Mouse (Mus musculus) hindbrain, postnatal 0 days (tissue): ENCODE measurements around the gene Slitrk1. TPM values are rescaled to one million over a fixed set of nuclear protein-coding genes. Genes with fewer than 3 reads are reported as not detected.
A peak's percentile ranks its signal among the peaks of the same experiment; 100 is the strongest.

Experiments
- ATAC-seq: fragments of 200-750 bp; cut with Nextera tagmentation; 2 replicates; pipeline ENCODE4 v1.8.0; 2017; ENCODE audit warnings: mild to moderate bottlenecking, moderate TSS enrichment, moderate library complexity
- DNase-seq: peaks from one replicate; pipeline ENCODE4 v3.0.0-alpha.2; 2015; ENCODE audit warnings: low spot score
- H3K27ac ChIP-seq: fragments of 300-500 bp; sonication (generic); 2 replicates; pipeline ENCODE4 v1.5.1; 2014; ENCODE audit warnings: mild to moderate bottlenecking
- H3K27me3 ChIP-seq: fragments of 300-500 bp; sonication (generic); 2 replicates; pipeline ENCODE4 v1.6.1; 2014; ENCODE audit warnings: low read length, mixed read lengths; ENCODE audit not compliant: insufficient read depth
- H3K36me3 ChIP-seq: fragments of 300-500 bp; sonication (generic); 2 replicates; pipeline ENCODE4 v1.6.1; 2014; ENCODE audit warnings: low read length, mixed read lengths; ENCODE audit not compliant: insufficient read depth
- H3K4me1 ChIP-seq: fragments of 300-500 bp; sonication (generic); 2 replicates; pipeline ENCODE4 v1.6.1; 2014; ENCODE audit warnings: antibody characterized with exemption, low read length, mixed read lengths; ENCODE audit not compliant: insufficient read depth
- H3K4me2 ChIP-seq: fragments of 300-500 bp; sonication (generic); 2 replicates; pipeline ENCODE4 v1.6.1; 2014; ENCODE audit warnings: low read depth, mild to moderate bottlenecking, low read length, moderate library complexity, mixed read lengths
- H3K4me3 ChIP-seq: fragments of 300-500 bp; sonication (generic); 2 replicates; pipeline ENCODE4 v1.5.1; 2014; ENCODE audit warnings: low read length
- H3K9ac ChIP-seq: fragments of 300-500 bp; sonication (generic); replicated peaks from 2 replicates; pipeline ENCODE4 v1.6.1; 2014; ENCODE audit warnings: mild to moderate bottlenecking, low read length, moderate library complexity, mixed read lengths
- H3K9me3 ChIP-seq: fragments of 300-500 bp; sonication (generic); 2 replicates; pipeline ENCODE4 v1.6.1; 2016; ENCODE audit warnings: low read length, mixed read lengths
- CTCF ChIP-seq: IDR thresholded peaks from 2 replicates; pipeline ENCODE4 v1.5.1; 2016; ENCODE audit warnings: antibody characterized with exemption, control low read depth, low read depth
- WGBS: fragments of 180-500 bp; shearing (Covaris S2); extraction: QIAGEN DNeasy Blood & Tissue Kit; methylation state at CpG from one replicate; pipeline ENCODE4 v1.1.7; 2014; 5-methylcytosine and 5-hydroxymethylcytosine counted together
- polyA plus RNA-seq: library from polyadenylated mRNA; unstranded; fragments of >200 nt; fragmentation: Nextera tagmentation; extraction: Ambion mirVana; gene quantifications from 2 replicates; pipeline ENCODE4 v1.2.1, GENCODE M21; 2015
- total RNA-seq: library from RNA; depleted of rRNA; stranded (reverse); fragments of >200 nt; gene quantifications from 2 replicates; pipeline ENCODE4 v1.2.3, GENCODE M21; 2014; rRNA removed

The Slitrk1 gene
- total RNA-seq, result 33.1 and 38.3 TPM in 2 replicates
- polyA plus RNA-seq, result 21.4 and 23.3 TPM in 2 replicates

DNA sequence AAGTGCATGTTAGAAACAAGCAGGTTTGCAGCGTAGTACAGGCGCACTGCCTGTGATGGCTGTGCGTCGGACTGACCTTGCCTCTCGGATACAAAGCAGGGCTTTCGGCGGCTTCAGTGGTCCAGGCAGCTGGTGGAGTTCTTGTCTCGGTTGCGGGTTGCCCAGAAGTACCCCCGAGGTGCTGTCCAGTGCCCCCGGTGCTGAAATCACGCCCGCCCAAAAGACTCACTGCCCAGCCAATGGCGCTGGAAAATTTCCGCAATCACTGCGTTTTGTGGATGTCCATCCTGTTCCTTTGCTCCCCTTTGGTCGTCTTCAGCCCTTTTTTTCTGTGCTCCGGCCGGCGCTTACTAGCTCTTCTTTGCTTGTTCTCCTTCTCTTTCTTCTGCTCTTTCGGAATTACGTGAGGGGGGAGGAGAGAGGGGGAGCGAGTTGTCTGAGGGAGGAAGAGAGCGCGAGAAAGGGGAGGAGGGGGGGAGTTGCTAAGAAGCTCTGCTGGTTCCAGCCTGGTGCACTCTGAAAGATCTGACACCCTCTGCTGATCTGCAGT is at the start of gene Slitrk1:
TSS of gene Slitrk1 (minus strand) at position 445 of the 550 bp plus-strand sequence.
- DNase-seq (peak; percentile 87), ATAC-seq (peak; percentile 89)
- Histone ChIP-seq H3K4me1 (0 out of 2 replicates have a peak, but pooled peaks cover 3% of the 10 kb centered on the region), H3K27ac (peak within 1 kb of the TSS; percentile 87), H3K9ac (peak within 1 kb of the TSS; percentile 79), H3K36me3 (no peaks in the 10 kb centered on the region), H3K27me3 (no peaks in the 10 kb centered on the region), H3K4me3 (peak within 1 kb of the TSS; percentile 67), H3K4me2 (peak within 1 kb of the TSS; percentile 87), H3K9me3 (no peaks in the 10 kb centered on the region)
- WGBS, result under 1% methylated on average over 24 of the region's 25 CpGs
- TF ChIP-seq CTCF, result no peak

DNA sequence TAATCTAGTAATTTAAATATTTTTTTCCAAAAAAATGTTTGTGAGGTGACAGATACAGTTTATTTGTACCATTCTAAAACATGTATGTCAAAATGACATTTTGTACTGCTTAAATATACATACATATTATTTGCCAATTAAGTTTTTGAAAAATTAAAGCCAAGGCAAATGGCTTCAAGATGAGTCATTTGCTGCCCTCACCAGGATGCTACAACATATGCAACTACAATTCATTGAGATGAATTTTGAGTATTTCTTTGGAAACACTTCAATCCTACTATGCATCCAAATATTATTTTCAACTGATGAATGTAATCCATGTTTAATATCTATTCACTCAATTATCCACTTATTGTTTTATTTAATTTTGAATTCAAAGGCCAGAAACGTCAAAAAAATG is 21.8 kb upstream of the Slitrk1 start:
- no peak overlapping the region for H3K27ac ChIP-seq
- no peak for ATAC-seq
- 66% methylated on average over 1 of the region's 1 CpGs for WGBS
- peak; percentile 45; the same call in 1 of the 2 replicates for TF ChIP-seq CTCF
- H3K4me3 ChIP-seq, result no peak overlapping the region
- H3K36me3 ChIP-seq, result no peaks in the 10 kb centered on the region
- no peak overlapping the region for H3K9ac ChIP-seq
- no peak overlapping the region for H3K4me2 ChIP-seq
- no peaks in the 10 kb centered on the region for H3K27me3 ChIP-seq
- H3K9me3 ChIP-seq, result no peaks in the 10 kb centered on the region
- no peaks in the 10 kb centered on the region for H3K4me1 ChIP-seq
- DNase-seq, result peak; percentile 15

DNA sequence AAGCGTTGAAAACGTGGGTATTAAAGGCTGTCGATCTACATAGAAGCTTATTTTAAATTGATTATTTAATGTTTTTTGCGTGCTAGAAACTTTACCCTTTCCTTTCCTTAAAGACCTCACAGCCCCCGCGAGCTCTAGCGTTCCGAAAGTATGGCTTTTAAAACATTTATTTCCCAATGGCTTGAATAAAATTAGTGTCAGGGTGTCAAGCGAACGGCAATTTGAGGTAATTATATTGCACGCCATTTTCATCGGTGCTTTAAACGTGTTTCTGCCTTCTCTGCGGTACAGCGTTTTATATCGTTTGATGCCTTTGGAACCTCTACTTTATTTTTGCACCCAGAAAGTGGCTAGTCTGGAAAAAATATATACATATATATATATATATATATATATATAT is 378 bp upstream of the Slitrk1 start:
- WGBS, result 8% methylated on average over 16 of the region's 16 CpGs
- Histone ChIP-seq H3K9me3 (no peaks in the 10 kb centered on the region), H3K4me3 (peak overlapping the region; percentile 67), H3K27ac (peak overlapping the region; percentile 87; the same call in 1 of the 2 replicates), H3K4me1 (0 out of 2 replicates have a peak, but pooled peaks cover 3% of the 10 kb centered on the region), H3K4me2 (peak overlapping the region; percentile 87), H3K36me3 (no peaks in the 10 kb centered on the region), H3K9ac (peak overlapping the region; percentile 79), H3K27me3 (no peaks in the 10 kb centered on the region)
- TF ChIP-seq CTCF, result no peak
- ATAC-seq (no peak), DNase-seq (peak; percentile 50)

DNA sequence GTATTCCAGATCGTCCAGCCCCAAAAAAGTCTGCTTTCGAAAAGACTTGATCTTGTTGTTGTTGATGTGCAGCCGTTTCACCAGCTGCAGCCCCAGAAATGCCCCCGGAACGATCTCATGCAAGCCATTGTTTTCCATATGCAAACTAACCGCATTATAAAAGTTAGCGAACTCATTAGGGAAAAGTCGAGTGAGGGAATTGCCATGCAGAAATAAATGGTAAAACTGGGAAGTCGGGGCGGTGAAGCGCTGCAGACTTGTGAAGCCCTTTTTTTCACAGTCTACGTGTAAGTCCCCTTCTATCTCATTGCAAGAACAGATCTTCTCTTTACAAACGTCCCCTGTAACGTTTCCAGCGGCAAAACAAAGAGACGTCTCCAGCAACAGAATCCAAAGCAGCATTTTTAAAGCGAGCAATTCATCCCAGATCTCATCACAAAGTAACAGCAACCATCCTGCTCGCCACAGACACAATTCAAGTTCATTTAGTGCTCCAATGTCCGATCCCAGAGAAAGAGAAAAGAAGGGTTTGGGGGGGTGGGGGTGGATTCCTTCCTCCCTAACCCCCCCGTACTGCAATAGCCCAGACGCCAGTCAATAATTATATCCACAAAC is 975 bp downstream of the Slitrk1 start:
- no peaks in the 10 kb centered on the region for H3K9me3 ChIP-seq
- H3K4me2 ChIP-seq, result peak overlapping the region; percentile 87
- peak overlapping the region; percentile 79 for H3K9ac ChIP-seq
- no peaks in the 10 kb centered on the region for H3K36me3 ChIP-seq
- TF ChIP-seq CTCF, result no peak
- no peaks in the 10 kb centered on the region for H3K27me3 ChIP-seq
- DNase-seq (peak; percentile 45), ATAC-seq (no peak)
- WGBS, result under 1% methylated on average over 21 of the region's 21 CpGs
- H3K4me1 ChIP-seq, result 0 out of 2 replicates have a peak, but pooled peaks cover 3% of the 10 kb centered on the region
- H3K4me3 ChIP-seq, result peak overlapping the region; percentile 67
- H3K27ac ChIP-seq, result peak overlapping the region; percentile 87

- no peak for TF ChIP-seq CTCF
- Histone ChIP-seq H3K4me3 (peak overlapping the region; percentile 67), H3K4me1 (0 out of 2 replicates have a peak, but pooled peaks cover 3% of the 10 kb centered on the region), H3K36me3 (no peaks in the 10 kb centered on the region), H3K27me3 (no peaks in the 10 kb centered on the region), H3K27ac (peak overlapping the region; percentile 87), H3K4me2 (peak overlapping the region; percentile 87), H3K9me3 (no peaks in the 10 kb centered on the region), H3K9ac (peak overlapping the region; percentile 79)
- WGBS, result under 1% methylated on average over 24 of the region's 24 CpGs
- ATAC-seq (peak; percentile 27), DNase-seq (peak; percentile 70)
Measured at GRCm38 (mm10) chr14:108912021-108912875, 1.7 kb downstream of the Slitrk1 start.

DNA sequence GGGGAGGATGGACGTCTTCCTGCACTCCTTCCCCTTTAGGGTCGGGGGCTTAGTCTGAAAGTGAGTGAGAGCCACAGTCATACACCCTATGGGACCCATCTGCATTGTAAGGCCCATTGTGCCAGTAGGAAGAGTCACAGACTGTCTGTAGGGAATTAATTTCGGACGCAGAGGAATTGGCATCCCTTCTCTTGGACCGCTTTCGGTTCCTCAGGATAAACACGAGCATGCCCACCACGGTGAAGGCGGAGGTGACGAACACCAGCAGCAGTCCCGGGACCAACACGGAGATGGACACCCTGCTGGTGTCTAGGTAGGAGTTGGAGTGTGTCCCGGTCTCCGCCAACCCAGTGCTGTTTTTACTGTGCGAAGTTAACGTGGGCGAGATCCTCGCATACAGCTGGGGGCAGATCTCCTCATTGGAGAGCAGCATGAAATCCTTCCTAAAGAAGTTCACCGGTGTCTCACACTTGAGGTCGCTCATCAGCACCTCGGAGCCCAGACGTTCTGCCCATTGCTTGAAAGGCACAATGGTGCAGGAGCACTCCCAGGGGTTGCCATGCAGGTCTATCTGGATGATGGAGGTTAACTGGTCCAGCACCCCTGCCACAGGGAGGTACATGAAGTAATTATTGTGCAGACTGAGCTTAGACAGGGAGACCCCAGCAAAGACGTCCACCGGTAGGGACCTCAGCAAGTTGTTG is 2.7 kb downstream of the Slitrk1 start:
- TF ChIP-seq CTCF, result no peak
- under 1% methylated on average over 24 of the region's 24 CpGs for WGBS
- DNase-seq, result peak; percentile 36

More for the DNA sequence above, 2.7 kb downstream of the Slitrk1 start:
- Histone ChIP-seq H3K4me2 (peak overlapping the region; percentile 87), H3K4me1 (0 out of 2 replicates have a peak, but pooled peaks cover 3% of the 10 kb centered on the region), H3K36me3 (no peaks in the 10 kb centered on the region), H3K4me3 (peak overlapping the region; percentile 67), H3K9ac (peak overlapping the region; percentile 79), H3K27ac (peak overlapping the region; percentile 87; the same call in 1 of the 2 replicates), H3K9me3 (no peaks in the 10 kb centered on the region), H3K27me3 (no peaks in the 10 kb centered on the region)
- ATAC-seq, result peak; percentile 24; the same call in 1 of the 2 replicates
